Mouse (Mus musculus): ENCODE data around the gene Pxmp2. TPM values are rescaled to one million over a fixed set of nuclear protein-coding genes. Genes with fewer than 3 reads are reported as not detected.

The Pxmp2 gene
- polyA plus RNA-seq, 1 experiment from 2014 or later: 6.3 TPM

- 35% methylated on average over 1 of the region's 1 CpGs for WGBS
- Histone ChIP-seq H3K9me3 (ENCODE audit: control insufficient read depth) (no peaks in the 10 kb centered on the region), H3K9ac (ENCODE audit: low read depth, low read length) (no peak overlapping the region), H3K4me3 (ENCODE audit: low read depth, low read length) (no peak overlapping the region), H3K27me3 (replicated peaks; ENCODE audit: control insufficient read depth, insufficient read depth, low read length) (no peaks in the 10 kb centered on the region), H3K36me3 (ENCODE audit: control insufficient read depth, insufficient read depth) (peaks cover 29% of the 10 kb centered on the region), H3K4me1 (replicated peaks; ENCODE audit: control insufficient read depth, insufficient read depth, low read length) (no peaks in the 10 kb centered on the region), H3K27ac (ENCODE audit: low read depth, low read length) (no peak overlapping the region), H3K4me2 (replicated peaks; ENCODE audit: low read depth) (no peak overlapping the region)
- no peak for TF ChIP-seq CTCF (IDR thresholded peaks at IDR 0.05; ENCODE audit: low read depth)
- ATAC-seq: no peak
Observed at GRCm38 (mm10) chr5:110227336-110227883, 58.6 kb downstream of the Pxmp2 start.

DNA sequence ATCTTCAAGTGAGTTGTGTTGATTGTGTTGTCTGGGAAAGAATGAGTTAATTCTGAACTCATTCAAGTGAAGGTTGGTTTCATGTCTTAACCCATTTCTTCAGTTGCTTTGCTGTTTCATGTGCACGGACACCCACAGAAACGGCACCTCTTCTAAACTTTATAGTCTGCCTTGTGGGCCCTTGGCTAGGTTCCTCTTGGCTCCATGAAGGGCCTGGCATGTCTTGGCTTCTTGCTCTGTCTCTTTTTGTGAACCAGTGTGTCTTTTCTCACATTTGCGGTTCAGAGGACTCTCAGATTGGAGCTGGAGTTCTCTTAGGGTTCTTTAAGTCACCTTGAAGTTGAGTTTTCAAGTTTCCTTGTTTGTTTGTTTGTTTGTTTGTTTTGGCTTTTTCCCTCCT is 60.9 kb downstream of the Pxmp2 start:
- Histone ChIP-seq H3K4me2 (replicated peaks; ENCODE audit: low read depth) (no peak overlapping the region), H3K36me3 (ENCODE audit: control insufficient read depth, insufficient read depth) (peaks cover 52% of the 10 kb centered on the region), H3K27ac (ENCODE audit: low read depth, low read length) (no peak overlapping the region), H3K9ac (ENCODE audit: low read depth, low read length) (no peak overlapping the region), H3K4me1 (replicated peaks; ENCODE audit: control insufficient read depth, insufficient read depth, low read length) (no peaks in the 10 kb centered on the region), H3K27me3 (replicated peaks; ENCODE audit: control insufficient read depth, insufficient read depth, low read length) (no peaks in the 10 kb centered on the region), H3K4me3 (ENCODE audit: low read depth, low read length) (no peak overlapping the region), H3K9me3 (ENCODE audit: control insufficient read depth) (no peaks in the 10 kb centered on the region)
- TF ChIP-seq CTCF (IDR thresholded peaks at IDR 0.05; ENCODE audit: low read depth): no peak
- 92% methylated on average over 3 of the region's 3 CpGs for WGBS
- ATAC-seq: no peak

Other genes starting within 250 kb of the Pxmp2 start
- gene Gm17655, start 213.7 kb downstream of the Pxmp2 start, polyA plus RNA-seq (2015; fragmentation: Nextera tagmentation; extraction: Ambion mirVana): 1.4 and 1.6 TPM in 2 replicates
- gene Gm35315, start 191.8 kb downstream of the Pxmp2 start, polyA plus RNA-seq (2015; fragmentation: Nextera tagmentation; extraction: Ambion mirVana): 0.25 and 0.52 TPM in 2 replicates
- 0.63 and 0.78 TPM in 2 replicates for gene Plcxd1, start 186.2 kb downstream of the Pxmp2 start, polyA plus RNA-seq (2015; fragmentation: Nextera tagmentation; extraction: Ambion mirVana)
- 14.9 and 15.2 TPM in 2 replicates for gene Gtpbp6, start 178.0 kb downstream of the Pxmp2 start, polyA plus RNA-seq (2015; fragmentation: Nextera tagmentation; extraction: Ambion mirVana)
- gene Zfp605, start 176.1 kb downstream of the Pxmp2 start, polyA plus RNA-seq (2015; fragmentation: Nextera tagmentation; extraction: Ambion mirVana): 2.0 TPM in 2 replicates
- gene Chfr, start 150.3 kb downstream of the Pxmp2 start, polyA plus RNA-seq (2015; fragmentation: Nextera tagmentation; extraction: Ambion mirVana): 23.6 and 26.2 TPM in 2 replicates
- 8.1 and 9.1 TPM in 2 replicates for gene Golga3, start 109.5 kb downstream of the Pxmp2 start, polyA plus RNA-seq (2015; fragmentation: Nextera tagmentation; extraction: Ambion mirVana)
- gene Ankle2, start 55.2 kb downstream of the Pxmp2 start, polyA plus RNA-seq (2015; fragmentation: Nextera tagmentation; extraction: Ambion mirVana): 8.7 and 9.5 TPM in 2 replicates
- 25.5 and 26.4 TPM in 2 replicates for gene Pgam5, start 16.3 kb downstream of the Pxmp2 start, polyA plus RNA-seq (2015; fragmentation: Nextera tagmentation; extraction: Ambion mirVana)
- 4.7 and 5.1 TPM in 2 replicates for gene Pole, start 120 bp upstream of the Pxmp2 start, polyA plus RNA-seq (2015; fragmentation: Nextera tagmentation; extraction: Ambion mirVana)
- gene P2rx2, start 57.0 kb upstream of the Pxmp2 start, polyA plus RNA-seq (2015; fragmentation: Nextera tagmentation; extraction: Ambion mirVana): 1.6 TPM in 2 replicates
- not detected in 2 replicates for gene Lrcol1, start 58.5 kb upstream of the Pxmp2 start, polyA plus RNA-seq (2015; fragmentation: Nextera tagmentation; extraction: Ambion mirVana)
- 7.6 and 8.2 TPM in 2 replicates for gene Fbrsl1, start 162.3 kb upstream of the Pxmp2 start, polyA plus RNA-seq (2015; fragmentation: Nextera tagmentation; extraction: Ambion mirVana)